Mouse (Mus musculus) heart, adult 2 months (tissue): Measurements from ENCODE around the gene 1700020L24Rik.

Experiments
- CTCF ChIP-seq: fragments of 200-600 bp; IDR thresholded peaks from 2 replicates; pipeline ENCODE4 v1.8.1; 2022; ENCODE audit warnings: antibody characterized with exemption, mild to moderate bottlenecking, moderate library complexity
- POLR2A ChIP-seq: fragments of 200-500 bp; IDR thresholded peaks from 2 replicates; pipeline ENCODE4 v1.6.1; 2011; ENCODE audit warnings: mild to moderate bottlenecking, low read depth, low read length, control low read depth; ENCODE audit not compliant: insufficient read depth

DNA sequence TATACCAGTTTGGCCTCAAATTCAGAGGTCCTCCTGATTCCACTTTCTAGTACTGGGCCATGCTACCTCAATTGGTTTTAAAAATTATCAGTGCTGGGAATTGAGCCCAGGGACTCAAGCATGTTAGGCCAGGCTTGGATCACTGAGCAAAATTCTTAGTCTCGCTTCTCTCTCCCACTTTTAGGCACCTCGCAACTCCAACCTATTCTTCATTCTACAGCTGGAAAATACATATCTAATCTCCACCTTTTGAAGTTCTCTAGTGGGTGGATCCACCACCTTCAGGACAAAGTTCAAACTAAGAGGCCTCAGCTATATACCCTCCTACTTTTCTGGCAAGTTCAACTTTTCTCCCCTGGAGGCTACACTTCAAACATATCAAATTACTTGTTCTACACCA, 34.3 kb downstream of the 1700020L24Rik start:
- no peak for TF ChIP-seq POLR2A
- no peak for TF ChIP-seq CTCF
